Mouse (Mus musculus): ENCODE results near the gene Pde10a.
A peak's percentile ranks its signal among the peaks of the same experiment; 100 is the strongest.

The Pde10a gene

GRCm38 (mm10) chr17:8856430-8857371, 331.5 kb downstream of the Pde10a start:
- peak; percentile 74 to 78 for DNase-seq

- DNase-seq = no peak
Observed at GRCm38 (mm10) chr17:8858636-8859421, 333.7 kb downstream of the Pde10a start.

GRCm38 (mm10) chr17:8859489-8859888, 334.3 kb downstream of the Pde10a start:
- peak in 1 of 2 experiments; percentile 51 for DNase-seq

DNA sequence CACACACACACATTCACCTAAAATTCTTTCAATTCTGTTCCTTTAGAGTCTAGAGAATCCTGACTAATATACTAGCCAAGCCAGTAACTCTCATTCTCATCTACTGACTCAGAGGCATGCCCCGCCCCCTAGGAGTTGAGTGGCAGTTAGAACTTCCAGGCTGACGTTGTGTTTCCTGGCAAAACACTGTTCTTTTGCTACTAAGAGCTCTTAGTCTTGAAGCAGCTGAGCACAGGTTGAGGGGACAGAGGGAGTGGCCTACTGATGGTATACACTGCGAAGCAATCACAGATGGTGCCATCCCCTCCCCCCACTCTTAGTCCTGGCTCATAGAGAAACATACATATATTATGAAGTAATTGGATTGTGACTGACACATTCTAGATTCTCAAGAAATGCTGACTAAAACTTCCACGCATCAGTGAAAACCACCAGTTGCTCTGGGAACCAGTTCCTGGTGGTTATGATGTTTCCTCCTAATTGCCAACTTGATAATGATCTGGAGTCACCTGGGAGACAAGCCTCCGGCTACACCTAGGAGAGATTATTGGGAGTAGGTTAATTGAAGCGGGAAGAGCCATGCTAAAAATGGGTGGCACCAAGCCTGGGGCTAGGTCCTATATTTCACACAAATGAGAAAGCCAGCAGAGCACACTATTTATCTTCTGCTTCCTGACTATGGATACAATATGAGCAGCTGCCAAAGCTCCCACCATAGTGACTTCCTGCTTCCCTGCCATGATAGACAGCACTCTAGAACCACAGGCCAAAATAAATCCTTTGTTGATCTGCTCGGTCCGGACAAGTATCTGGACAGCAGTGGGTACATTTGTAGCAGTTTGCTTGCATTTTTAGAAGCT, 339.7 kb downstream of the Pde10a start:
- peak; percentile 42 to 43 for DNase-seq

- no peak for DNase-seq
Observed at GRCm38 (mm10) chr17:8867331-8868237, 342.4 kb downstream of the Pde10a start.

DNA sequence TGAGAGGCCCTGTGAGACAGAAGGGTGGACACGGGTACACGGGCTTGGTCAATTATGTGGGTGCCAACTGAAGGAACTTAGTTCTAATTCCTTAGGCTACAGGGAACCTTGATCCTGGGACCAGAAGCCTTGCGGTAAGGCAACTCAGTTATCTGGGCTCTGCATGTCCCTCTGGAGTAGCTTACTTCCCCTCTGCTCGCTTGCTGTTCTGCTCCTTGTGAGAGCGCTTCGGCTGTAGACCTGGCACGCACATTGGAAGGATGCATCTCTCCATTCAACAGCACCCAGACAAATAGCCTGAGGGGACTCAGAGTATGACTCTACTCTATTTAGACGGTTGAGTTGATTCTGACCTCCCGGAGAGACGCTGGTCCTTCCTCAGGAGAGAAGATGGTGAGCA, 344.1 kb downstream of the Pde10a start:
- DNase-seq = no peak

DNA sequence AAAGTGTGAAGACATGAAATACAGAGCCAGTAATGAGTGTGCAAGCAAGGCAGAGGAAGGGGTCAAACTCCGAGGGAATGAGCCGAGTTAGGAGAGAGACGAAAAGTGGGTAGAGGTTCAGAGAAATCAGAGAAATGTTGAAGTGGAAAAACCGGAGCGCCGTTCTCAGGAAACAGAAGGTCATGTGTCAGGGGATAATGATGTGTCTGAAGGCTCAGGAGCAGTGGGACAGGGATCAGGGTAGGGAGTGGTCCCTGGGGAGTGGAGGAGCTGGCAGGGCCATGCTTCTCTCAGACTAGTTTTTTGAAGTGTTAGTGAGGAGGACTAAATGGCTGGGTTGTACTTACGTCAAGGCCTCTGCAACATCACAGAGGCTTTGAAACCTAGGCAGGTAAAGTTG, 345.7 kb downstream of the Pde10a start:
- DNase-seq = no peak

- DNase-seq = no peak
Observed at GRCm38 (mm10) chr17:8871396-8871795, 346.2 kb downstream of the Pde10a start.

DNA sequence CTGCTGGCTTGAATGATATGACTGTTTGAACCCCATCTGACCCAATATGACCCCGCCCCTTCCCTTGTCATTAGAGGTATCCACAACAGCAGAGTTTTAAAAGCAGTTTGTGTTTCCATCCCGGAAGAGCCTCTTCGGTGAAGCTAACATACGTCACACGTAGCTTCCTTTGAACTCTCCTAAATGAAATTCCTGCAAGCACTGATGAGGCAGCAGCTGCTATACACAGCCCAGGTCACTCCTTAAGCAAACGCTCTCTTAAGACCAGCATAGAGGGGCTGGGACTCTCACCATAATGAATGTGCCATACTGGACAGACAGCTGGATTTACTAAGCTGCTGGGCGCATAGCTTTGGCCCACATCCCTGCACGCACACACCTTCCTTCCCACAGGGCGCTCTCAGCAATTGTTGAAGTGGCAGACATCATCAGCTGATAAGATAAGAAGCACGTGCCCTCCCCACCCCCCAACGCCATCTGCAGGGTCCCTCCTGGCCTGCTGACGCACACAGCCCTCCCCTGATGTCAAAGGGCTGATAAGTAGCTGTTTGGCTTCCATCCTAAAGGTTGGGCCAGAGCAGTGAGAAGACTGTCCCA, 346.9 kb downstream of the Pde10a start:
- peak; percentile 52 to 70 for DNase-seq

- DNase-seq = no peak
Observed at GRCm38 (mm10) chr17:8872611-8873010, 347.4 kb downstream of the Pde10a start.

GRCm38 (mm10) chr17:8878056-8878455, 352.9 kb downstream of the Pde10a start:
- no peak for DNase-seq

DNA sequence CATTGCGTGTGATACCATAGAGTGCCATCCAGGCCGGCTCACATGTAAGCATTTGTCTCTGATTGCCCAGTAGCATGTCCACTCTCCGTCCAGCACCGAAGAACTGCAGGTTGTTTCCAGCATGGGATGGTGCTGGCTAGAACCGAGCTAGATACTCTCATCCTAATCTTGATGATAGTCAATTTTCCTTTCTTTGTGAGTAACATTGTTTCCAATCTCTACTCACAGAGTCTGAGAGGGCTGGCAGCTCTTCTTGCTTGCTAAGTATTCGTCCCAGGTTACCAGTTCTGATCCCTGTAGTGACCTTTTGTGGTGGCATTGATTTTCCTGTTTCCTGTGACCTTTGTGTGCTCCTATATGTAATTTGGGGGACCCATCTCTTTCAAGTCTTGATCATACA, 356.5 kb downstream of the Pde10a start:
- no peak for DNase-seq

GRCm38 (mm10) chr17:8884691-8885090, 359.5 kb downstream of the Pde10a start:
- no peak for DNase-seq

DNA sequence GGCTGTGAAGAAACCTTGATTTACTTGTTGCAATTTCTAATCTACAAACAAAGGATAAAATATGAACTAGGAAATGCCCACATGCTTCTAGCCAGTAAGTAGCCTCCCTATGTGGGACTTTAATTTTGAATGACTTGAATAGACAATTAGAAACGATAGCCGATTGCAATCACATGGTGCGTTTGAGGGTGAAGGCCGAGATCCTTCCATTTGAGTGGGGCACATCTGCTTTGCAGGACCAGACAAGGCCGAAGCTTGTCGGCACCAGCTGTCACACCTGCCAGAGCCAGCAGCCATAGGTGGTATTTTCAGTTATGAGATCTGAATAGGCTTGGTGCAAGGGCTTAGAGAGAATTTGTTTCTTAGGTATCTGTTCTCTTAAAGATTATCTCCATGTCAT, 360.7 kb downstream of the Pde10a start:
- DNase-seq = no peak

DNA sequence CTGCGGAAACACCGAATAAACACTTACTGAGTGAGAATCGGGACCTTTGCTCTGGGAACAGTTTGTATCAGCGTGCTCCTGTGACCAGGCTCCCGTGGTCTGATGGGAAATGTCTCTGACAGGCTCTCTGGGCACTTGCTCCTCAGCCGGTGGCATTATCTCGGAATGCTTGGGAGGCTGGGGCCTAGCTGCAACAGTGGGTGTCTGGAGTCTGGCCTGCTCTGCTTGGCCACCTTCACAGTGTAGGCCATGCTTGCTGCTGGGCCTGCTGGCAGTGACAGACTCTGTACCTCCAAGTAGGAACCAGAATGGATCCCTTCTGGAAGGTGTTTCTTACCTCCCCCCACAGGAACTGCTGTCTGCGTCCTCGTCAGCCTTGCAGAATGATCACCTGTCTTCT, 362.9 kb downstream of the Pde10a start:
- no peak for DNase-seq

DNA sequence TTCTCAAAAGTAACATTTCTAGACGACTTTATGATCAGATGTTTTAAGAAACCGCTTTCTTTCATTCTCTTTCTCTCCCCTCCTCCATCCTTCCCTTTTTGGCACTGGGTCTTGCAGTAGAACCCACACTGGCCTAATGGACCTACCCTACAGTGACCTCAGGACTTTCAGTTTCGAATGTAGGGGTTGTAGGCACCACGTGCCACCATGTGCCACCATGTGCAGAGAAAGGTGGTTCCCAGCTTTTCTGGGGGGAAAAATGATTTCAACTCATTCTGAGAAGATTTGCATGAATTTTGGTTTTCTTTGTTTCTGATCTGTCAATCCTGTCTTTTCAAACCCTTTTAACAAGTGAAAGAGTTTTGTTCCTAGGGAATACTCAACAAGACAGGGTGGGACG, 363.5 kb downstream of the Pde10a start:
- DNase-seq = no peak

- no peak for DNase-seq
Observed at GRCm38 (mm10) chr17:8892193-8892985, 367.2 kb downstream of the Pde10a start.

GRCm38 (mm10) chr17:8895991-8896390, 370.8 kb downstream of the Pde10a start:
- no peak for DNase-seq

GRCm38 (mm10) chr17:8897749-8898148, 372.6 kb downstream of the Pde10a start:
- no peak for DNase-seq

DNA sequence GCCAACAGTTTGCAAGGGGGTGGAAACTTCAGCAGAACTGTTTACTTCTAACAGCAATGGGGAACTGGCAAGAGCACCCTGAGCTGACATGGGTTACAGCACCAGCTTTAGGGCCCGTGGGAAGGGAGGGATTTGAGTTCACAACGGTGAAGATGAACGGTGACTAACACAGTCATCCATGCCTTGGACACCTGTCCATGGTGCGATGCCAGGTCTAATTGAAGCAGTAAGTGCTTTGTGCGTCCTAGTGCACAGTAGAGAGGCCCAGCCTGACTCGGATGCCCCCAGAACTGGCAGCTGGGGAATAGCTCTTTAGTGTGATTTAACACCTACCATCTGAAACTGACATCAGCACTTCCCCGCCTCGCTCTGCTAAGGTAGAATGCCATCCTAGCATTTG, 373.0 kb downstream of the Pde10a start:
- DNase-seq = no peak

All from kidney, postnatal 25 days (tissue).